Mouse (Mus musculus): ENCODE measurements around the gene Mycl. TPM values are rescaled to one million over a fixed set of nuclear protein-coding genes. Genes with fewer than 3 reads are reported as not detected.
A peak's percentile ranks its signal among the peaks of the same experiment; 100 is the strongest.

The Mycl gene
- polyA plus RNA-seq, 1 experiment from 2014 or later = 14.0 TPM

- Histone ChIP-seq H3K4me2 (ENCODE audit: low read length) (peak within 1 kb of the TSS; percentile 95), H3K4me3 (ENCODE audit: low read depth, low read length) (peak within 1 kb of the TSS; percentile 95), H3K27ac (ENCODE audit: low read depth) (peak within 1 kb of the TSS; percentile 81), H3K9ac (ENCODE audit: low read length) (peak within 1 kb of the TSS; percentile 88), H3K9me3 (ENCODE audit: control insufficient read depth, low read length) (no peaks in the 10 kb centered on the region), H3K4me1 (replicated peaks; ENCODE audit: control insufficient read depth, insufficient read depth, low read length) (peaks cover 22% of the 10 kb centered on the region), H3K27me3 (replicated peaks; ENCODE audit: control insufficient read depth, insufficient read depth, low read length) (no peaks in the 10 kb centered on the region), H3K36me3 (ENCODE audit: control insufficient read depth, insufficient read depth, low read length) (no peaks in the 10 kb centered on the region)
- DNase-seq (ENCODE audit: low spot score) = peak; percentile 96
- under 1% methylated on average over 34 of the region's 34 CpGs for WGBS
- peak; percentile 97 for ATAC-seq (replicated peaks; ENCODE audit: low FRiP score, low TSS enrichment, low read depth)
Observed at GRCm38 (mm10) chr4:123016451-123016957, 21.1 kb downstream of the Mycl start, which contains the start of gene Trit1. Gene Trit1 (plus strand): TSS chr4:123016597.

- Histone ChIP-seq H3K36me3 (ENCODE audit: control insufficient read depth, insufficient read depth, low read length) (peaks cover 14% of the 10 kb centered on the region), H3K27me3 (replicated peaks; ENCODE audit: control insufficient read depth, insufficient read depth, low read length) (no peaks in the 10 kb centered on the region), H3K9me3 (ENCODE audit: control insufficient read depth, low read length) (no peaks in the 10 kb centered on the region), H3K9ac (ENCODE audit: low read length) (no peak overlapping the region), H3K4me2 (ENCODE audit: low read length) (no peak overlapping the region), H3K4me3 (ENCODE audit: low read depth, low read length) (no peak overlapping the region), H3K27ac (ENCODE audit: low read depth) (no peak overlapping the region), H3K4me1 (replicated peaks; ENCODE audit: control insufficient read depth, insufficient read depth, low read length) (peaks cover 22% of the 10 kb centered on the region)
- 93% methylated on average over 3 of the region's 3 CpGs for WGBS
- DNase-seq (ENCODE audit: low spot score) = no peak
- no peak for ATAC-seq (replicated peaks; ENCODE audit: low FRiP score, low TSS enrichment, low read depth)
Observed at GRCm38 (mm10) chr4:123021591-123021990, 26.1 kb downstream of the Mycl start.

GRCm38 (mm10) chr4:123022896-123023295, 27.4 kb downstream of the Mycl start:
- Histone ChIP-seq H3K9ac (ENCODE audit: low read length) (no peak overlapping the region), H3K27ac (ENCODE audit: low read depth) (no peak overlapping the region), H3K36me3 (ENCODE audit: control insufficient read depth, insufficient read depth, low read length) (peaks cover 24% of the 10 kb centered on the region), H3K4me1 (replicated peaks; ENCODE audit: control insufficient read depth, insufficient read depth, low read length) (peaks cover 12% of the 10 kb centered on the region; the same call in 1 of the 2 replicates), H3K9me3 (ENCODE audit: control insufficient read depth, low read length) (no peaks in the 10 kb centered on the region), H3K4me3 (ENCODE audit: low read depth, low read length) (no peak overlapping the region), H3K27me3 (replicated peaks; ENCODE audit: control insufficient read depth, insufficient read depth, low read length) (no peaks in the 10 kb centered on the region), H3K4me2 (ENCODE audit: low read length) (no peak overlapping the region)
- DNase-seq (ENCODE audit: low spot score) (no peak), ATAC-seq (replicated peaks; ENCODE audit: low FRiP score, low TSS enrichment, low read depth) (no peak)
- 92% methylated on average over 1 of the region's 1 CpGs for WGBS

- no peaks in the 10 kb centered on the region for H3K4me1 ChIP-seq (replicated peaks; ENCODE audit: control insufficient read depth, insufficient read depth, low read length)
- H3K36me3 ChIP-seq (ENCODE audit: control insufficient read depth, insufficient read depth, low read length) = peaks cover 34% of the 10 kb centered on the region
- 72% methylated on average over 2 of the region's 2 CpGs for WGBS
- H3K4me2 ChIP-seq (ENCODE audit: low read length) = no peak overlapping the region
- no peak overlapping the region for H3K4me3 ChIP-seq (ENCODE audit: low read depth, low read length)
- H3K27ac ChIP-seq (ENCODE audit: low read depth) = no peak overlapping the region
- no peaks in the 10 kb centered on the region for H3K27me3 ChIP-seq (replicated peaks; ENCODE audit: control insufficient read depth, insufficient read depth, low read length)
- H3K9me3 ChIP-seq (ENCODE audit: control insufficient read depth, low read length) = no peaks in the 10 kb centered on the region
- DNase-seq (ENCODE audit: low spot score) (no peak), ATAC-seq (replicated peaks; ENCODE audit: low FRiP score, low TSS enrichment, low read depth) (no peak)
- no peak overlapping the region for H3K9ac ChIP-seq (ENCODE audit: low read length)
Observed at GRCm38 (mm10) chr4:123025418-123025817, 30.0 kb downstream of the Mycl start.

GRCm38 (mm10) chr4:123026161-123026560, 30.7 kb downstream of the Mycl start:
- H3K9me3 ChIP-seq (ENCODE audit: control insufficient read depth, low read length) = no peaks in the 10 kb centered on the region
- H3K27me3 ChIP-seq (replicated peaks; ENCODE audit: control insufficient read depth, insufficient read depth, low read length) = no peaks in the 10 kb centered on the region
- ATAC-seq (replicated peaks; ENCODE audit: low FRiP score, low TSS enrichment, low read depth) (no peak), DNase-seq (ENCODE audit: low spot score) (no peak)
- H3K9ac ChIP-seq (ENCODE audit: low read length) = no peak overlapping the region
- peaks cover 38% of the 10 kb centered on the region for H3K36me3 ChIP-seq (ENCODE audit: control insufficient read depth, insufficient read depth, low read length)
- H3K27ac ChIP-seq (ENCODE audit: low read depth) = no peak overlapping the region
- no peaks in the 10 kb centered on the region for H3K4me1 ChIP-seq (replicated peaks; ENCODE audit: control insufficient read depth, insufficient read depth, low read length)
- 95% methylated on average over 13 of the region's 13 CpGs for WGBS
- no peak overlapping the region for H3K4me3 ChIP-seq (ENCODE audit: low read depth, low read length)
- H3K4me2 ChIP-seq (ENCODE audit: low read length) = no peak overlapping the region

GRCm38 (mm10) chr4:123026597-123026996, 31.1 kb downstream of the Mycl start:
- WGBS = 83% methylated on average over 4 of the region's 4 CpGs
- no peaks in the 10 kb centered on the region for H3K9me3 ChIP-seq (ENCODE audit: control insufficient read depth, low read length)
- no peak overlapping the region for H3K4me2 ChIP-seq (ENCODE audit: low read length)
- no peak overlapping the region for H3K4me3 ChIP-seq (ENCODE audit: low read depth, low read length)
- ATAC-seq (replicated peaks; ENCODE audit: low FRiP score, low TSS enrichment, low read depth) = no peak
- H3K9ac ChIP-seq (ENCODE audit: low read length) = no peak overlapping the region
- DNase-seq (ENCODE audit: low spot score) = no peak
- no peaks in the 10 kb centered on the region for H3K4me1 ChIP-seq (replicated peaks; ENCODE audit: control insufficient read depth, insufficient read depth, low read length)
- H3K27me3 ChIP-seq (replicated peaks; ENCODE audit: control insufficient read depth, insufficient read depth, low read length) = no peaks in the 10 kb centered on the region
- no peak overlapping the region for H3K27ac ChIP-seq (ENCODE audit: low read depth)
- H3K36me3 ChIP-seq (ENCODE audit: control insufficient read depth, insufficient read depth, low read length) = peaks cover 42% of the 10 kb centered on the region

GRCm38 (mm10) chr4:123034841-123035240, 39.4 kb downstream of the Mycl start:
- Histone ChIP-seq H3K9ac (ENCODE audit: low read length) (no peak overlapping the region), H3K9me3 (ENCODE audit: control insufficient read depth, low read length) (no peaks in the 10 kb centered on the region), H3K36me3 (ENCODE audit: control insufficient read depth, insufficient read depth, low read length) (peaks cover 40% of the 10 kb centered on the region), H3K4me2 (ENCODE audit: low read length) (no peak overlapping the region), H3K4me1 (replicated peaks; ENCODE audit: control insufficient read depth, insufficient read depth, low read length) (peaks cover 5% of the 10 kb centered on the region; the same call in 1 of the 2 replicates), H3K4me3 (ENCODE audit: low read depth, low read length) (no peak overlapping the region), H3K27ac (ENCODE audit: low read depth) (no peak overlapping the region), H3K27me3 (replicated peaks; ENCODE audit: control insufficient read depth, insufficient read depth, low read length) (no peaks in the 10 kb centered on the region)
- no peak for ATAC-seq (replicated peaks; ENCODE audit: low FRiP score, low TSS enrichment, low read depth)
- 82% methylated on average over 2 of the region's 2 CpGs for WGBS
- no peak for DNase-seq (ENCODE audit: low spot score)

- Histone ChIP-seq H3K4me1 (replicated peaks; ENCODE audit: control insufficient read depth, insufficient read depth, low read length) (peaks cover 5% of the 10 kb centered on the region; the same call in 1 of the 2 replicates), H3K27me3 (replicated peaks; ENCODE audit: control insufficient read depth, insufficient read depth, low read length) (no peaks in the 10 kb centered on the region), H3K4me2 (ENCODE audit: low read length) (no peak overlapping the region), H3K4me3 (ENCODE audit: low read depth, low read length) (no peak overlapping the region), H3K36me3 (ENCODE audit: control insufficient read depth, insufficient read depth, low read length) (peaks cover 47% of the 10 kb centered on the region), H3K9me3 (ENCODE audit: control insufficient read depth, low read length) (no peaks in the 10 kb centered on the region), H3K9ac (ENCODE audit: low read length) (no peak overlapping the region), H3K27ac (ENCODE audit: low read depth) (no peak overlapping the region)
- no peak for DNase-seq (ENCODE audit: low spot score)
- 93% methylated on average over 2 of the region's 2 CpGs for WGBS
- ATAC-seq (replicated peaks; ENCODE audit: low FRiP score, low TSS enrichment, low read depth) = no peak
Observed at GRCm38 (mm10) chr4:123035636-123036035, 40.2 kb downstream of the Mycl start.

- no peak overlapping the region for H3K4me3 ChIP-seq (ENCODE audit: low read depth, low read length)
- H3K36me3 ChIP-seq (ENCODE audit: control insufficient read depth, insufficient read depth, low read length) = peaks cover 43% of the 10 kb centered on the region
- no peaks in the 10 kb centered on the region for H3K27me3 ChIP-seq (replicated peaks; ENCODE audit: control insufficient read depth, insufficient read depth, low read length)
- no peak for ATAC-seq (replicated peaks; ENCODE audit: low FRiP score, low TSS enrichment, low read depth)
- no peaks in the 10 kb centered on the region for H3K9me3 ChIP-seq (ENCODE audit: control insufficient read depth, low read length)
- no peak overlapping the region for H3K9ac ChIP-seq (ENCODE audit: low read length)
- 30% methylated on average over 3 of the region's 3 CpGs for WGBS
- DNase-seq (ENCODE audit: low spot score) = no peak
- H3K4me1 ChIP-seq (replicated peaks; ENCODE audit: control insufficient read depth, insufficient read depth, low read length) = peaks cover 5% of the 10 kb centered on the region; the same call in 1 of the 2 replicates
- no peak overlapping the region for H3K4me2 ChIP-seq (ENCODE audit: low read length)
- no peak overlapping the region for H3K27ac ChIP-seq (ENCODE audit: low read depth)
Observed at GRCm38 (mm10) chr4:123036710-123037109, 41.3 kb downstream of the Mycl start.
